Comparison of ENCODE assay signal across 25 mouse cellular contexts in the genomic region with DNA sequence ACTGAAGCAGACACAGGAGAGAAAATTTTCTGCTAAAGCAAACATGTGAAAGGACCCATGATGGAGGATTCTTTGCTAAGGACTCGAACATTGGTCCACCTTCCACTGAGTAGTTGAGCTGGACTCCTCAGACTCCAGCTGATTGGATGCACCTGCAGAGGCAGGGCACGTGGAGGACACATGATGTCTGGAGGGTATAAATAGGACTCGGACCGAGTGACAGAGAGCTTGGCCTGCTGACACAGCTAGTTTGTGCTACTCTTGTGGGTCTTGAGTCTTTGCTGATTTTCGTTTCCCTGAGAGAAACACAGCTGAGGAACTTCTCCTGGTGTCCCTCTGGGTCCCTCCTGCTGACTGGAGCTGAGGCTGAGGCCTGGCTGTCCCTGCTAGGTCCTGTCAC. TPM values are rescaled to one million over a fixed set of nuclear protein-coding genes. Genes with fewer than 3 reads are reported as not detected.
"Had no signal": no experiment of that assay in that cellular context is flagged by ENCODE, and none has a peak within 500 bp of the region (broad histone marks: within the 10 kb centered on the region; RNA-seq: fewer than 3 reads in every experiment).

No protein-coding gene starts in this region.

- H3K36me3 ChIP-seq: neural tube, embryonic 15.5 days had no signal

- H3K27me3 ChIP-seq: lung, embryonic 15.5 days; midbrain, embryonic 12.5 days; neural tube, embryonic 13.5 days; neural tube, embryonic 15.5 days had no signal

- ATAC-seq: liver, postnatal 0 days; lung, postnatal 0 days; midbrain, embryonic 16.5 days had no signal

- H3K27ac ChIP-seq: lung, embryonic 15.5 days; midbrain, embryonic 10.5 days; midbrain, embryonic 12.5 days; neural tube, embryonic 13.5 days; neural tube, embryonic 15.5 days had no signal

- H3K4me1 ChIP-seq: lung, embryonic 15.5 days; midbrain, embryonic 10.5 days; midbrain, embryonic 12.5 days; neural tube, embryonic 13.5 days; neural tube, embryonic 15.5 days had no signal

- H3K9me3 ChIP-seq: lung, embryonic 15.5 days; midbrain, embryonic 12.5 days; neural tube, embryonic 13.5 days; neural tube, embryonic 15.5 days had no signal

- H3K4me3 ChIP-seq: lung, embryonic 15.5 days; midbrain, embryonic 10.5 days; midbrain, embryonic 12.5 days; myocyte; neural tube, embryonic 13.5 days; neural tube, embryonic 15.5 days had no signal

- DNase-seq: liver, postnatal 0 days; lung, adult 2 months; lung, postnatal 14 days; lung, postnatal 36 days; midbrain, embryonic 14.5 days; retina, postnatal 1 day; right cerebral cortex, adult 18-20 months; right cerebral cortex, postnatal 14 days; right cerebral cortex, postnatal 4 days; spleen, adult 18-20 months; thymus, adult 18-20 months; thymus, postnatal 14 days; thymus, postnatal 36 days had no signal

- H3K4me2 ChIP-seq: lung, embryonic 15.5 days; midbrain, embryonic 12.5 days; neural tube, embryonic 13.5 days; neural tube, embryonic 15.5 days had no signal

- H3K9ac ChIP-seq: liver, postnatal 0 days; lung, embryonic 15.5 days; midbrain, embryonic 12.5 days; neural tube, embryonic 13.5 days; neural tube, embryonic 15.5 days had no signal

RNA-seq across cellular contexts. Expression of gene Pak6, which starts 16.4 kb away (rescaled TPM):
- total RNA-seq: megakaryocyte, adult 5-6 weeks had no signal

RNA-seq across cellular contexts. Expression of gene Ankrd63, which starts 57.1 kb away (rescaled TPM):
- polyA plus RNA-seq: midbrain, embryonic 10.5 days; midbrain, embryonic 12.5 days; midbrain, embryonic 14.5 days; midbrain, embryonic 16.5 days; neural tube, embryonic 11.5 days; neural tube, embryonic 13.5 days; neural tube, embryonic 15.5 days; stomach, embryonic 14.5 days; thymus, postnatal 0 days had no signal
